In the genomic region with DNA sequence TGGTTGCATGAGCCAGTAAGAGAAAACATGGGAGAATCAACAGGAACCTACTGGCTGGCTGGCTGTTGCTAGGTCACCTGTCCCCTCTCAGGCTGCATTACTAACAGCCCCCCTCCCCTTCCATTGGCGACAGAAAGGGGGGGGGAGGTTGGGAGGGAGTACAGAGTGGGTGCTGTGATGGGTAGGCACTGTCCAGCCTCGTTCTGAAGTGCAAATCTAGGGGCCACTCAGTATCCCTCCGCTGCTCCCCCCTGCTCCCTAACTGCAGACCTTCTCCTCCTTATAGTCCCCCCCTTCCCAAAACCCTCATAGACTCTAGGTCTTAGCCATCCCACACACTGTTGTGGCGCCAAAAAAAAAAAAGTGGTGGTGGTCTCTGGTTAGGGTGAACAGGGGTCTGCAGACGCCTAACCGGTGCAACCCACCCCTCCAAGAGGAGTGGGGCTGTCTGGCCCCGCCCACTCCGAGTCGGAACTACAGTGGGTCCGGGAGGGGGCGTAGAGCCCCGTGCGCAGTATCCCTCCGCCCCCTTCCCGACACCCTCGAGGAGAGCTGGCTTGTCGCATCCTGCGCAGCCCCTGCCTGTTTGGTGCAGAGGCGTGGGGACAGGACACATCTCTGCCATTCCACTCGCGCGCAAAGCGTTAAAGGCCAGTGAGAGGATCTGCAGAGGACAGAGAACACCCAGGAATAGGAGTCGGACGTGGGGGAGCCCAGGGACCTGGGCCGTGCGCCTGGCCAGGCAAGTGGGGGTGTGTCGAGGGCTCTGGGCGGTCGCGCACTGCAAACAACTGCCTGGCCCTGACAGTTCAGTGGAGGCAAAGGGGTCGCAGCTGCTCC, we compare ENCODE assay signal across 8 mouse cellular contexts. TPM values are rescaled to one million over a fixed set of nuclear protein-coding genes. Genes with fewer than 3 reads are reported as not detected.
DNase-seq lines count a peak whose midpoint lies in the region; ATAC-seq lines count a peak whose summit lies in the region.
"Not testable (repeated sequence)": the region's sequence is repeated elsewhere in the genome, so short reads cannot be mapped to it uniquely, and the experiment has no call there.

Gene Gprasp2 (plus strand): TSS at position 514 of the 840 bp plus-strand sequence.

- H3K4me2 ChIP-seq in hindbrain, embryonic 16.5 days (ENCODE audit: low read length) = peak within 1 kb of the TSS; percentile 55
- H3K4me2 ChIP-seq in lung, embryonic 15.5 days = peak within 1 kb of the TSS; percentile 75

- peak within 1 kb of the TSS; percentile 79 for H3K9ac ChIP-seq in hindbrain, embryonic 16.5 days (ENCODE audit: low read depth, low read length)
- H3K9ac ChIP-seq in lung, embryonic 15.5 days = not testable (repeated sequence)

- WGBS in hindbrain, embryonic 16.5 days = 21% methylated on average over 22 of the region's 32 CpGs
- WGBS in lung, embryonic 15.5 days = 11% methylated on average over 30 of the region's 32 CpGs

- not testable (repeated sequence) for H3K36me3 ChIP-seq in hindbrain, embryonic 16.5 days (ENCODE audit: control insufficient read depth, insufficient read depth, low read length); lung, embryonic 15.5 days

- not testable (repeated sequence) for H3K27me3 ChIP-seq in hindbrain, embryonic 16.5 days (replicated peaks; ENCODE audit: control insufficient read depth, insufficient read depth, low read length); lung, embryonic 15.5 days

- peak; percentile 44 to 65 for DNase-seq in adrenal gland, adult (ENCODE audit: inconsistent age in 2 of 2, low spot score in 1 of 2)
- peak; percentile 42 for DNase-seq in embryo, embryonic 10 days (ENCODE audit: low spot score)
- peak; percentile 6 for DNase-seq in gastrocnemius, postnatal 10 days
- DNase-seq in layer of hippocampus, postnatal 36 days = peak; percentile 52 to 56
- DNase-seq in ovary, postnatal 10 days (ENCODE audit: low spot score) = peak; percentile 19
- DNase-seq in thymus, postnatal 14 days = peak; percentile 71

- H3K27ac ChIP-seq in hindbrain, embryonic 16.5 days (ENCODE audit: low read depth, low read length) = peak within 1 kb of the TSS; percentile 72
- not testable (repeated sequence) for H3K27ac ChIP-seq in lung, embryonic 15.5 days

- peak; percentile 92 for ATAC-seq in hindbrain, embryonic 16.5 days
- ATAC-seq in lung, embryonic 15.5 days (ENCODE audit: borderline replicate concordance, extremely low read depth, low FRiP score, low TSS enrichment) = peak; percentile 87

- not testable (repeated sequence) for H3K9me3 ChIP-seq in hindbrain, embryonic 16.5 days (ENCODE audit: control insufficient read depth, low read length); lung, embryonic 15.5 days

- H3K4me3 ChIP-seq in hindbrain, embryonic 16.5 days (ENCODE audit: low read length) = peak within 1 kb of the TSS; percentile 59
- peak within 1 kb of the TSS; percentile 47 for H3K4me3 ChIP-seq in lung, embryonic 15.5 days

- not testable (repeated sequence) for H3K4me1 ChIP-seq in hindbrain, embryonic 16.5 days (ENCODE audit: control insufficient read depth, insufficient read depth, low read depth, low read length); lung, embryonic 15.5 days

RNA-seq across cellular contexts. Expression of gene Gprasp2, which starts in this region (rescaled TPM):
- total RNA-seq in gastrocnemius, postnatal 10 days (2021) = 1 to 10 TPM; 5.6 to 6.3 TPM
- polyA plus RNA-seq in hindbrain, embryonic 16.5 days (2015; fragmentation: Nextera tagmentation; extraction: Ambion mirVana) = 238 and 242 TPM in 2 replicates
- 100 to 1,000 TPM; 187 to 189 TPM for total RNA-seq in layer of hippocampus, postnatal 36 days (2021)
- 21.8 and 26.1 TPM in 2 replicates for polyA plus RNA-seq in lung, embryonic 15.5 days (2015; fragmentation: Nextera tagmentation; extraction: Ambion mirVana)

Comparison
In these comparisons a context has a peak if more than half of its experiments do, and no peak if none do; other contexts are left out.
1. RNA of gene Gprasp2 (total RNA-seq): 187 to 189 TPM in layer of hippocampus, postnatal 36 days; 5.6 to 6.3 TPM in gastrocnemius, postnatal 10 days; every median in the first group is over 10 times any median in the second.
2. DNase-seq: peak in every context shown above with its lines; median percentile 71 in thymus, postnatal 14 days; 54 in adrenal gland, adult; 54 in layer of hippocampus, postnatal 36 days; 42 in embryo, embryonic 10 days; 19 in ovary, postnatal 10 days; 6 in gastrocnemius, postnatal 10 days.